9 mouse cellular contexts compared by ENCODE assay signal in genomic region chr11:76449520-76450201, GRCm38 (mm10). TPM values are rescaled to one million over a fixed set of nuclear protein-coding genes. Genes with fewer than 3 reads are reported as not detected.
A peak's percentile ranks its signal among the peaks of the same experiment; 100 is the strongest.
DNase-seq lines count a peak whose midpoint lies in the region; ATAC-seq and TF ChIP-seq lines count a peak whose summit lies in the region.
"Had no signal": no experiment of that assay in that cellular context is flagged by ENCODE, and none has a peak within 500 bp of the region (broad histone marks: within the 10 kb centered on the region; RNA-seq: fewer than 3 reads in every experiment).

No protein-coding gene starts in this region.

- no peaks in the 10 kb centered on the region for H3K27me3 ChIP-seq in hindbrain, postnatal 0 days (ENCODE audit: insufficient read depth, low read length)
- no peaks in the 10 kb centered on the region for H3K27me3 ChIP-seq in neural tube, embryonic 15.5 days (replicated peaks)
- H3K27me3 ChIP-seq: liver, embryonic 13.5 days had no signal

- H3K9me3 ChIP-seq in hindbrain, postnatal 0 days (ENCODE audit: low read length), result no peaks in the 10 kb centered on the region
- H3K9me3 ChIP-seq in neural tube, embryonic 15.5 days (replicated peaks), result no peaks in the 10 kb centered on the region
- H3K9me3 ChIP-seq: liver, embryonic 13.5 days had no signal

- 10% methylated on average over 15 of the region's 15 CpGs for WGBS in hindbrain, postnatal 0 days
- WGBS in neural tube, embryonic 15.5 days, result 8% methylated on average over 15 of the region's 15 CpGs

- no peak overlapping the region for H3K4me3 ChIP-seq in hindbrain, postnatal 0 days (ENCODE audit: low read length)
- no peak overlapping the region for H3K4me3 ChIP-seq in neural tube, embryonic 15.5 days (replicated peaks)
- H3K4me3 ChIP-seq: liver, embryonic 13.5 days had no signal

- H3K27ac ChIP-seq in hindbrain, postnatal 0 days, result peak overlapping the region; percentile 77
- peak overlapping the region; percentile 79 for H3K27ac ChIP-seq in neural tube, embryonic 15.5 days (replicated peaks)
- H3K27ac ChIP-seq: liver, embryonic 13.5 days had no signal

- DNase-seq in adrenal gland, postnatal 14 days, result peak; percentile 82
- peak; percentile 74 for DNase-seq in embryo, embryonic 11 days
- DNase-seq in gastrocnemius, adult 8-10 months (ENCODE audit: low spot score in 2 of 2), result peak; percentile 49 to 62
- DNase-seq in hindbrain, postnatal 0 days (ENCODE audit: low spot score), result peak; percentile 80
- peak; percentile 58 to 84 for DNase-seq in left cerebral cortex, adult 8-10 months (ENCODE audit: low spot score in 2 of 2)
- no peak for DNase-seq in spleen, adult 12 weeks (ENCODE audit: low spot score)
- DNase-seq: liver, embryonic 13.5 days had no signal

- H3K9ac ChIP-seq in hindbrain, postnatal 0 days (replicated peaks; ENCODE audit: low read length), result peak overlapping the region; percentile 39
- peak overlapping the region; percentile 11; the same call in 1 of the 2 replicates for H3K9ac ChIP-seq in neural tube, embryonic 15.5 days (replicated peaks)
- H3K9ac ChIP-seq: liver, embryonic 13.5 days had no signal

- no peak overlapping the region for H3K4me2 ChIP-seq in hindbrain, postnatal 0 days (ENCODE audit: low read depth, low read length)
- H3K4me2 ChIP-seq in neural tube, embryonic 15.5 days, result no peak overlapping the region; the same call in 1 of the 2 replicates
- H3K4me2 ChIP-seq: liver, embryonic 13.5 days had no signal

- H3K36me3 ChIP-seq in hindbrain, postnatal 0 days (ENCODE audit: insufficient read depth, low read length), result peaks cover 22% of the 10 kb centered on the region
- peaks cover 40% of the 10 kb centered on the region for H3K36me3 ChIP-seq in neural tube, embryonic 15.5 days
- H3K36me3 ChIP-seq: liver, embryonic 13.5 days had no signal

- TF ChIP-seq CTCF in hindbrain, postnatal 0 days (IDR thresholded peaks at IDR 0.05; ENCODE audit: low read depth), result no peak

- peak; percentile 67 for ATAC-seq in hindbrain, postnatal 0 days
- ATAC-seq in neural tube, embryonic 15.5 days (ENCODE audit: low FRiP score), result peak; percentile 65
- no peak for ATAC-seq in CD4-positive, CD25-positive, alpha-beta regulatory T cell, adult 4 months

- peaks cover 18% of the 10 kb centered on the region for H3K4me1 ChIP-seq in hindbrain, postnatal 0 days (ENCODE audit: insufficient read depth, low read length)
- H3K4me1 ChIP-seq in neural tube, embryonic 15.5 days, result peaks cover 55% of the 10 kb centered on the region

RNA-seq across cellular contexts. Expression of gene Timm22, which starts 42.9 kb away (rescaled TPM):
- total RNA-seq in adrenal gland, postnatal 14 days (2021), result 35.6 and 37.6 TPM in 2 replicates
- 10 to 100 TPM; 31.6 to 45.2 (median 39.6) TPM for total RNA-seq in gastrocnemius, adult 8-10 months (2022)
- 49.8 and 112 TPM in 2 replicates for total RNA-seq in hindbrain, postnatal 0 days (2014; rRNA removed)
- polyA plus RNA-seq in hindbrain, postnatal 0 days (2015; fragmentation: Nextera tagmentation; extraction: Ambion mirVana), result 104 and 106 TPM in 2 replicates
- 10 to 100 TPM; 28.9 to 39.8 (median 30.8) TPM for total RNA-seq in left cerebral cortex, adult 8-10 months (2022)
- polyA plus RNA-seq in neural tube, embryonic 15.5 days (2015; fragmentation: Nextera tagmentation; extraction: Ambion mirVana), result 107 and 108 TPM in 2 replicates
- 10 to 100 TPM; 55.6 to 64.4 TPM for polyA plus RNA-seq in CD4-positive, CD25-positive, alpha-beta regulatory T cell, adult 4 months (2017; shearing (Covaris generic))

RNA-seq across cellular contexts. Expression of gene Nxn, which starts 50.7 kb away (rescaled TPM):
- total RNA-seq in adrenal gland, postnatal 14 days (2021), result 20.0 and 26.2 TPM in 2 replicates
- total RNA-seq in gastrocnemius, adult 8-10 months (2022), result 10 to 100 TPM; 41.5 to 47.7 (median 43.3) TPM
- 36.6 and 41.3 TPM in 2 replicates for total RNA-seq in hindbrain, postnatal 0 days (2014; rRNA removed)
- 21.2 and 22.3 TPM in 2 replicates for polyA plus RNA-seq in hindbrain, postnatal 0 days (2015; fragmentation: Nextera tagmentation; extraction: Ambion mirVana)
- total RNA-seq in left cerebral cortex, adult 8-10 months (2022), result 10 to 100 TPM in 3 of 4 experiments, 1 to 10 TPM in 1; 9.5 to 12.5 (median 10.9) TPM
- 27.3 and 29.8 TPM in 2 replicates for polyA plus RNA-seq in neural tube, embryonic 15.5 days (2015; fragmentation: Nextera tagmentation; extraction: Ambion mirVana)
- polyA plus RNA-seq in CD4-positive, CD25-positive, alpha-beta regulatory T cell, adult 4 months (2017; shearing (Covaris generic)), result 1 to 10 TPM; 1.3 to 2.0 TPM
